Mouse (Mus musculus) skeletal muscle tissue, postnatal 0 days (tissue): ENCODE results near the gene Cd209e. TPM values are rescaled to one million over a fixed set of nuclear protein-coding genes. Genes with fewer than 3 reads are reported as not detected.

Experiments used
- polyA plus RNA-seq: library from polyadenylated mRNA; unstranded; fragments of >200 nt; fragmentation: Nextera tagmentation; extraction: Ambion mirVana; gene quantifications from 2 replicates; pipeline ENCODE4 v1.2.1, GENCODE M21; 2015

The Cd209e gene
- not detected in 2 replicates for polyA plus RNA-seq

DNA sequence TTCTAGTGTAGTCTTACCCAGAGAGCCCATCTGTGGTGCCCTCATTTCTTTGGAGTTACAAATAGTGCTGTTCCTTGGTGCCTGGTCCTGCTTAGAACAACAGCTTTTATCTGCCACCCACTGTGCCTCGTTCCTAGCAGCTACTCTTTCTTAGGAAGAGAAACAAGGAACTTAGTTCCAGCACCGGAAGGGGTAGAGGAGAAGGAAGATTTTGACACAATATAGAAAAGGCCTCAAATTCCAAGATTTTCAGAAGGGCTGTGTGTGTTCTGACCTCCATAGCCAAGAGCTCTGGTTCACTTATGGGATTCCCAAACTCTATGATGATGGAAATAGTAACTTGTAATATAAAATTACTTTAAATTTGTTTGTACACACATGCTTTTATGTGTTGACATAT is at the start of gene Cd209e:
TSS of gene Cd209e (minus strand) at position 101 of the 400 bp plus-strand sequence.

GRCm38 (mm10) chr8:3878455-3878854 is 24.3 kb upstream of the Cd209e start, which contains the start of gene Cd209d:
Gene Cd209d, minus strand, starts transcription at chr8:3878555.

Other genes with a start within 250 kb of the Cd209e start
- 19.5 and 21.0 TPM in 2 replicates for gene Xab2, start 233.0 kb downstream of the Cd209e start, polyA plus RNA-seq
- 76.1 and 83.2 TPM in 2 replicates for gene Pet100, start 232.8 kb downstream of the Cd209e start, polyA plus RNA-seq
- gene Pcp2, start 228.8 kb downstream of the Cd209e start, polyA plus RNA-seq, result not detected in 2 replicates
- 5.0 and 16.5 TPM in 2 replicates for gene Stxbp2, start 223.4 kb downstream of the Cd209e start, polyA plus RNA-seq
- gene Retn, start 198.5 kb downstream of the Cd209e start, polyA plus RNA-seq, result 15.0 and 330 TPM in 2 replicates
- 0.26 and 0.34 TPM in 2 replicates for gene Mcemp1, start 188.6 kb downstream of the Cd209e start, polyA plus RNA-seq
- 5.8 and 29.9 TPM in 2 replicates for gene Fcor, start 181.9 kb downstream of the Cd209e start, polyA plus RNA-seq
- gene Trappc5, start 178.0 kb downstream of the Cd209e start, polyA plus RNA-seq, result 26.8 and 27.3 TPM in 2 replicates
- gene Fcer2a, start 160.1 kb downstream of the Cd209e start, polyA plus RNA-seq, result 0.10 and 0.13 TPM in 2 replicates
- gene Clec4g, start 133.7 kb downstream of the Cd209e start, polyA plus RNA-seq, result 0.27 TPM in 1 of 2 replicates, not detected in the other
- gene Cd209a, start 105.3 kb downstream of the Cd209e start, polyA plus RNA-seq, result 0.09 and 0.46 TPM in 2 replicates
- gene Cd209d, start 24.2 kb upstream of the Cd209e start, polyA plus RNA-seq, result 0.15 TPM in 1 of 2 replicates, not detected in the other
- 0.27 and 0.33 TPM in 2 replicates for gene Cd209b, start 72.5 kb upstream of the Cd209e start, polyA plus RNA-seq
- 0.12 and 0.26 TPM in 2 replicates for gene Cd209c, start 100.4 kb upstream of the Cd209e start, polyA plus RNA-seq